Mouse (Mus musculus) G1E (cell line): ENCODE measurements around the gene Abhd12b. TPM values are rescaled to one million over a fixed set of nuclear protein-coding genes. Genes with fewer than 3 reads are reported as not detected.

ENCODE experiments used
- ATAC-seq: 2 replicates; pipeline ENCODE4 v1.8.0; 2016; ENCODE audit warnings: mild to moderate bottlenecking; ENCODE audit not compliant: insufficient number of reproducible peaks, poor library complexity, low FRiP score, severe bottlenecking; ENCODE audit errors: extremely low read depth
- DNase-seq: peaks from one replicate; pipeline ENCODE4 v3.0.0; 2012; ENCODE audit warnings: low spot score
- H3K27me3 ChIP-seq: 2 replicates; pipeline ENCODE4 v1.6.1; 2012; ENCODE audit warnings: mild to moderate bottlenecking, low read length, inconsistent platforms; ENCODE audit not compliant: insufficient read depth
- H3K36me3 ChIP-seq: replicated peaks from 2 replicates; pipeline ENCODE3; 2012; ENCODE audit warnings: mild to moderate bottlenecking, inconsistent platforms
- H3K4me1 ChIP-seq: 2 replicates; pipeline ENCODE4 v1.6.1; 2012; ENCODE audit warnings: low read depth, low read length, inconsistent platforms, mixed read lengths; ENCODE audit not compliant: insufficient read depth
- H3K4me3 ChIP-seq: 2 replicates; pipeline ENCODE4 v1.5.1; 2012; ENCODE audit warnings: low read depth, mild to moderate bottlenecking, inconsistent platforms, low read length, moderate library complexity, mixed read lengths
- H3K9me3 ChIP-seq: replicated peaks from 2 replicates; pipeline ENCODE4 v1.6.1; 2012; ENCODE audit warnings: inconsistent platforms
- CTCF ChIP-seq: IDR thresholded peaks from 2 replicates; pipeline ENCODE4 v1.5.1; 2012; ENCODE audit warnings: low read depth, low read length, inconsistent platforms, mixed read lengths
- GATA1 ChIP-seq: IDR thresholded peaks from 2 replicates; pipeline ENCODE4 v1.6.1; 2012; ENCODE audit warnings: borderline replicate concordance, low read length, inconsistent platforms, mixed read lengths
- GATA2 ChIP-seq: IDR thresholded peaks from 2 replicates; pipeline ENCODE4 v1.6.1; 2012; ENCODE audit warnings: low read depth, low read length, inconsistent platforms, borderline replicate concordance
- POLR2AphosphoS5 ChIP-seq: IDR thresholded peaks from 2 replicates; pipeline ENCODE4 v1.6.1; 2012; ENCODE audit warnings: low read depth, low read length, inconsistent platforms; ENCODE audit not compliant: insufficient replicate concordance
- TAL1 ChIP-seq: conservative IDR thresholded peaks from 2 replicates; pipeline ENCODE4 v1.6.1; 2012; ENCODE audit warnings: low read depth, low read length, inconsistent platforms, mixed read lengths
- polyA plus RNA-seq: library from polyadenylated mRNA; stranded (reverse); fragments of >175 nt; gene quantifications from 2 replicates; pipeline ENCODE4 v1.2.3, GENCODE M21; 2012
- total RNA-seq, 2 experiments: library from RNA; stranded (forward) in 1 of 2; stranded (reverse) in 1 of 2; fragments of 200-1000 nt in 1 of 2; fragments of >200 nt in 1 of 2; fragmentation: Nextera tagmentation in 1 of 2; gene quantifications; 2 replicates each; pipeline ENCODE4 v1.2.3; 2014 to 2017

Abhd12b gene
- total and polyA plus RNA-seq, 3 experiments, result 0.11 TPM; not detected in 2

DNA sequence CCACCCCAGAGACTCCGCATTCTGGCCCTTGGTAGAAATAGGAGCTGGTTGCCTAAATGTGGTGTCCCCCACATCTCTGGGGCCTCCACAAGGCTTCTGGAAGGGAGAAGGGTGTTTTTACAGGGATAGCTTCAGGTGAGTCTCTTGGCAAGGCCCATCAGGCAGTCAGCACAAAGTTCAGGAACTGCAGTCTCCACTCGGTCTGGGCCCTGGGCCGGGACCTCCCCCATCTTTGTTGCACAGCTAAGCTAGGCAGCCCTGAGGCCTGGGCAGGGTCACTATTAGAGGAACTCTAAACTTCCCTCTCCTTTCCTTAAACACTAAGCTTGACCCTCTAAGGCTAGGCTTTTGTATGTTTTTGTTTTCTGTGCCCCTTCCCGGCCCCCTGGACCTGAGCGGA, 72.7 kb downstream of the Abhd12b start:
- Histone ChIP-seq H3K27me3 (peaks cover 20% of the 10 kb centered on the region), H3K9me3 (no peaks in the 10 kb centered on the region), H3K4me3 (no peak overlapping the region), H3K4me1 (no peaks in the 10 kb centered on the region), H3K36me3 (no peaks in the 10 kb centered on the region)
- TF ChIP-seq POLR2AphosphoS5, result no peak
- TF ChIP-seq TAL1, result no peak
- no peak for TF ChIP-seq GATA1
- TF ChIP-seq GATA2, result no peak
- no peak for TF ChIP-seq CTCF
- ATAC-seq, result no peak
- no peak for DNase-seq

DNA sequence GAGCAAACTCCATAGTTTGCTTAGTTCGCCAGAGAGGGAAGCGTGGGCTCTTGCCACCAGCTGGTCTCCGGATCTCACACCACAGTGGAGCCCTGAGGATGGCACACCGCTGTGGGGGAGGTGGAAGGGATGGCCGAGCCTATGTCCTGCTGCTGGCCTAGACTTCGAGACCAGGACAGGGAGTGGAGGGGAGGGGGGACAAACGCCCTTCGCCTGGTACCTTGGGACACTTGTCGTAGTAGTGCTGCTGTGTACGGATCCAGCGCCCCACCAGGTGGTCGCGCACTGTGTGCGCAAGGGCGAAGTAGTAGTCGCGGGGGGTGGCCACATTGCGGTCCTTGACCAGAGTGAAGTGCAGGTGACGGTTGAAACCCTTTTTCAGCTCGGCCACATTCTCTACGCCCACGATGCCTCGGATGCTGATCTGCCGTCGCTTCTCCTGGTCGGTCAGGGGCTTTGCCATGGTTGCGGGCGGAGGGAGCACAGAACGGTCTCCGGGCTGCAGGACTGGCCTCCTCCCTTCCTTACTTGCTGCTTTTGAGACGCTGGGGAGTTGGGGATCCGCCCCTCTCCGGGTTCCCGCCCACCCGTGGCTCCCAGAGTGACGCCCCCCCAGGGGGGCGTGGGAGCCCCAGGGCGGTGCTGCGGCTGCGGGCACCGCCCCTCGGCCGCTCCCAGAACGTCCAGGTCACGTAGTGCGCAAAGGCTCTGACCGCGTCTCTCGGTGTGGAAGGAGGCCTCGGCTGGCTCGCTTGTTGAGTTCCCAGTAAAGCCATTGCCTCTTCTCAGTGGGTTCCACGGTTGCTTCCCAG, 73.4 kb downstream of the Abhd12b start:
- no peak overlapping the region for H3K4me3 ChIP-seq
- ATAC-seq, result no peak
- no peaks in the 10 kb centered on the region for H3K4me1 ChIP-seq

DNA sequence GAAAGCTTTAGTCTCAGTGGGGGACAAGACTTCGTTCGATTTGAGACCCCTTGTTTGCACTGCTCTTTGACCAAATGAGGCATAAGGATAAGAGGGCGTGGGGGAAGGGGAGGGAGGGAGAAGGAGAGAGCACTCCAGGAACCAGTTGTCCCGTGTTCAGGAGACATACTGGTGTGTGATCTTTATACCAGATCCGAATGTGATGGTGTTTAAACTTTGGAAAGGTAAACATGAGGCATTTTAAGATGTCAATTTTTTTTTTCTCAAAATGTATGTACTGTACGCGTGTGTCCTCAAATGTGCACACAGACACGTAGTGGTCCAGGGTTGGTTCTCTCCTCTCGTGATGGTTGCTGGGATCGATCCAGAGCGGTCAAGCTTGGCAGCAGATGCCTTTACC, 74.2 kb downstream of the Abhd12b start:
- Histone ChIP-seq H3K36me3 (no peaks in the 10 kb centered on the region), H3K9me3 (no peaks in the 10 kb centered on the region), H3K27me3 (peaks cover 20% of the 10 kb centered on the region), H3K4me1 (no peaks in the 10 kb centered on the region), H3K4me3 (no peak overlapping the region)
- DNase-seq (no peak), ATAC-seq (no peak)
- TF ChIP-seq CTCF (no peak), POLR2AphosphoS5 (no peak), GATA1 (no peak), TAL1 (no peak), GATA2 (no peak)

More for the DNA sequence above, 73.4 kb downstream of the Abhd12b start:
- TF ChIP-seq GATA1 (no peak), POLR2AphosphoS5 (no peak), TAL1 (no peak), CTCF (no peak), GATA2 (no peak)
- DNase-seq, result no peak
- H3K36me3 ChIP-seq, result no peaks in the 10 kb centered on the region
- H3K27me3 ChIP-seq, result peaks cover 20% of the 10 kb centered on the region
- H3K9me3 ChIP-seq, result no peaks in the 10 kb centered on the region

DNA sequence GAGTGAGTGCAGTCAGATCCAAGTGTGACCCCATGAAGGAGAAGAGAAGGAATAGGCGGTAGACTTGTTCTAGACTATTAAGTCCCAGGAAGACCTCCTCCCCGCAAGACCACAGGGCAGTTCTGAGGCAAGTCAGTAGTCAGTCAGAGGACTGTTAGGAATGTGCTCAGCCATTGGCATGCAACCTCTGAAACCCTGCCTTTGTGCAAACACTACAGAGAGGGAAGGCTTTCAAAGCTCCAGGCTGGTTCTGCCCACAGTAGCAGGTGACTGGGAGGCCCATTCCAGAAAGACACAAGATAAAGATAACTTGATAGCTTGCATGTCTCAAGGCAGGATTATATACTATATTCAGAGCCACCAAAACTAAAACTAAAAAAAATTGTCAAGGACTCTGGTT, 77.4 kb downstream of the Abhd12b start, which contains the start of gene Pygl:
Pygl (minus strand) TSS at position 195 of the 400 bp plus-strand sequence.
- TF ChIP-seq GATA1, result no peak
- TF ChIP-seq GATA2, result no peak
- no peak for TF ChIP-seq POLR2AphosphoS5
- TF ChIP-seq CTCF, result no peak
- no peak for TF ChIP-seq TAL1
- DNase-seq, result no peak
- ATAC-seq, result no peak
- Histone ChIP-seq H3K4me3 (no peak within 1 kb of the TSS), H3K9me3 (no peaks in the 10 kb centered on the region), H3K4me1 (no peaks in the 10 kb centered on the region), H3K36me3 (no peaks in the 10 kb centered on the region), H3K27me3 (peaks cover 24% of the 10 kb centered on the region; the same call in 1 of the 2 replicates)

DNA sequence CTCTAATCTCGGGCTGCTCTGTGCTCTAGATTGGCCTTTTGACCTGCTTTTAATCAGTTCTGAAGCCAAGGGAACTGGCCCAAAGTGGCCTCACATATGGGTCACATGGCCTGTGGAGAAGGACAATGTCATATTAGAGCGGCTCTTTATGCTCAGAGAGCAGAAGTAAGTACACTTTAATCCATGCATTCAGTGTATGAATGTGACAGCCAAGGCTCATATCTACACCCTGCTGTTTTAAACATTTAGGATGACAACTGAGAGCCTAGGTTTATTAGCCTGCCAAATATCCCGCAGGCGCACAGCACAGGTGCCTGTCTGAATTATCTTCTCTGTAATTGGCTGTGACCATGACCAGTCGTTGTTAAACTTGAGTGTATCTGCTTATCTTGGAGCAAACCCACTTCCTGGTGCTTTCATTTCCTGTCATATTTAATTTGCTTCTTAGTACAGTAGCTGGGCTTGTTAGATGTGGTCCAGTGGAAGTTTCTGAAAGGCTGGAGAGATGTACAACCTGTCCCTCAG, 78.1 kb downstream of the Abhd12b start:
- no peaks in the 10 kb centered on the region for H3K9me3 ChIP-seq
- peaks cover 23% of the 10 kb centered on the region for H3K27me3 ChIP-seq
- no peak for DNase-seq
- H3K4me1 ChIP-seq, result no peaks in the 10 kb centered on the region
- TF ChIP-seq TAL1 (no peak), POLR2AphosphoS5 (no peak), CTCF (no peak), GATA2 (no peak), GATA1 (no peak)
- no peak overlapping the region for H3K4me3 ChIP-seq
- peak; percentile 77 for ATAC-seq
- no peaks in the 10 kb centered on the region for H3K36me3 ChIP-seq

Other genes with a start within 250 kb of the Abhd12b start
- gene Sav1, start 167.1 kb upstream of the Abhd12b start, total RNA-seq (2014; fragmentation: Nextera tagmentation), result 138 and 156 TPM in 2 replicates
- gene Sav1, start 167.1 kb upstream of the Abhd12b start, total RNA-seq (2017), result 61.3 and 79.9 TPM in 2 replicates
- gene Sav1, start 167.1 kb upstream of the Abhd12b start, polyA plus RNA-seq, result 26.7 and 36.1 TPM in 2 replicates
- gene Nin, start 40.4 kb upstream of the Abhd12b start, total RNA-seq (2014; fragmentation: Nextera tagmentation), result 43.1 and 54.0 TPM in 2 replicates
- gene Nin, start 40.4 kb upstream of the Abhd12b start, total RNA-seq (2017), result 58.3 and 60.6 TPM in 2 replicates
- 22.2 and 24.8 TPM in 2 replicates for gene Nin, start 40.4 kb upstream of the Abhd12b start, polyA plus RNA-seq
- not detected in 2 replicates for gene Pygl, start 77.3 kb downstream of the Abhd12b start, total RNA-seq (2014; fragmentation: Nextera tagmentation)
- gene Pygl, start 77.3 kb downstream of the Abhd12b start, total RNA-seq (2017), result 0.27 and 0.35 TPM in 2 replicates
- gene Pygl, start 77.3 kb downstream of the Abhd12b start, polyA plus RNA-seq, result 0.04 TPM in 1 of 2 replicates, not detected in the other
- not detected in 2 replicates for gene Trim9, start 193.5 kb downstream of the Abhd12b start, total RNA-seq (2014; fragmentation: Nextera tagmentation)
- 0.29 and 1.1 TPM in 2 replicates for gene Trim9, start 193.5 kb downstream of the Abhd12b start, total RNA-seq (2017)
- not detected in 2 replicates for gene Trim9, start 193.5 kb downstream of the Abhd12b start, polyA plus RNA-seq